Mouse (Mus musculus) heart, adult 10 weeks (tissue): Measurements from ENCODE around the gene Gm10488. TPM values are rescaled to one million over a fixed set of nuclear protein-coding genes. Genes with fewer than 3 reads are reported as not detected.

Experiments
- polyA plus RNA-seq: library from polyadenylated mRNA; stranded (reverse); fragments of 350-450 nt; fragmentation: Illumina TruSeq; extraction: RNeasy Lipid Tissue Mini Kit (QIAGEN cat#74804); gene quantifications from one replicate; pipeline ENCODE4 v1.2.3, GENCODE M21; 2014; ENCODE audit warnings: low read depth, low replicate concordance

Gm10488 gene
- polyA plus RNA-seq: not detected

GRCm38 (mm10) chrX:29976014-29976413 lies at the start of gene Gm10488:
TSS of gene Gm10488 (plus strand) at chrX:29976314.

